Mouse (Mus musculus) midbrain, embryonic 11.5 days (tissue): Measurements from ENCODE around the gene Tedc2. TPM values are rescaled to one million over a fixed set of nuclear protein-coding genes. Genes with fewer than 3 reads are reported as not detected.
A peak's percentile ranks its signal among the peaks of the same experiment; 100 is the strongest.

Experiments
- ATAC-seq: fragments of 200-750 bp; cut with Nextera tagmentation; 2 replicates; pipeline ENCODE4 v1.8.0; 2017; ENCODE audit warnings: moderate TSS enrichment, moderate library complexity; ENCODE audit not compliant: low FRiP score
- DNase-seq: peaks from one replicate; pipeline ENCODE4 v3.0.0; 2015; ENCODE audit warnings: low spot score; ENCODE audit errors: missing footprints
- H3K27ac ChIP-seq: fragments of 300-500 bp; sonication (generic); 2 replicates; pipeline ENCODE4 v1.5.1; 2014; ENCODE audit warnings: low read depth, low read length
- H3K27me3 ChIP-seq: fragments of 300-500 bp; sonication (generic); 2 replicates; pipeline ENCODE4 v1.6.1; 2014; ENCODE audit warnings: mild to moderate bottlenecking, low read length, moderate library complexity, mixed read lengths; ENCODE audit not compliant: control insufficient read depth, insufficient read depth
- H3K36me3 ChIP-seq: fragments of 300-500 bp; sonication (generic); 2 replicates; pipeline ENCODE4 v1.6.1; 2014; ENCODE audit warnings: mild to moderate bottlenecking, low read length, moderate library complexity, mixed read lengths; ENCODE audit not compliant: control insufficient read depth, insufficient read depth
- H3K4me1 ChIP-seq: fragments of 300-500 bp; sonication (generic); 2 replicates; pipeline ENCODE4 v1.6.1; 2014; ENCODE audit warnings: low read length; ENCODE audit not compliant: control insufficient read depth, insufficient read depth
- H3K4me2 ChIP-seq: fragments of 300-500 bp; sonication (generic); 2 replicates; pipeline ENCODE4 v1.6.1; 2014; ENCODE audit warnings: mild to moderate bottlenecking, moderate library complexity
- H3K4me3 ChIP-seq: fragments of 300-500 bp; sonication (generic); 2 replicates; pipeline ENCODE4 v1.5.1; 2014; ENCODE audit warnings: low read depth, low read length
- H3K9ac ChIP-seq: fragments of 300-500 bp; sonication (generic); 2 replicates; pipeline ENCODE4 v1.6.1; 2014; ENCODE audit warnings: low read length
- H3K9me3 ChIP-seq: fragments of 300-500 bp; sonication (generic); 2 replicates; pipeline ENCODE4 v1.6.1; 2016; ENCODE audit warnings: low read length; ENCODE audit not compliant: control insufficient read depth
- WGBS: fragments of 180-500 bp; shearing (Covaris S2); extraction: QIAGEN DNeasy Blood & Tissue Kit; methylation state at CpG from one replicate; pipeline ENCODE4 v1.1.7; 2014; 5-methylcytosine and 5-hydroxymethylcytosine counted together
- polyA plus RNA-seq: library from polyadenylated mRNA; unstranded; fragments of >200 nt; fragmentation: Nextera tagmentation; extraction: Ambion mirVana; gene quantifications from 2 replicates; pipeline ENCODE4 v1.2.1, GENCODE M21; 2014

Gene Tedc2
- polyA plus RNA-seq, 1 experiment from 2014 or later: 15.1 TPM

DNA sequence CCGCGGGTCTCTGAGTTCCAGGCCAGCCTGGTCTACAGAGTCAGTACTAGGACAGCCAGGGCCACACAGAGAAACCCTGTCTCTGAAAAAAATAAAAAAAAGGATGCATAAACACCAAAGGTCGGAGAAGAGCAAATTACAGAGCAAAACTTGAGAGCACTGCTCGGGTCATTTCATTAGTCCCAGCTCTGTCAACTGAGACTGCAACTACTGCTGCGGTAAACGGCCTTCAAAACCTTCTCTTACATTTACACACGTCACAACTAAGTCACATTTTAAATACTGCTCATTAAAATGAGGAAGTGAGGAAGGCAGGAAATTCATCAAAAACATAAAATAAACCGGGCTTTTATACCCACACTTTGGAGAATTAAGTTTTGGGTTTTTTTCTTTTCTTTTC lies 27.8 kb downstream of the Tedc2 start:
- no peaks in the 10 kb centered on the region for H3K36me3 ChIP-seq
- no peaks in the 10 kb centered on the region for H3K4me1 ChIP-seq
- H3K27ac ChIP-seq: no peak overlapping the region
- DNase-seq: no peak
- no peak overlapping the region for H3K9ac ChIP-seq
- WGBS: 86% methylated on average over 8 of the region's 8 CpGs
- H3K4me2 ChIP-seq: no peak overlapping the region
- no peak overlapping the region for H3K4me3 ChIP-seq
- no peak for ATAC-seq
- no peaks in the 10 kb centered on the region for H3K9me3 ChIP-seq
- no peaks in the 10 kb centered on the region for H3K27me3 ChIP-seq

- Histone ChIP-seq H3K27me3 (no peaks in the 10 kb centered on the region), H3K4me2 (no peak overlapping the region), H3K27ac (no peak overlapping the region), H3K36me3 (no peaks in the 10 kb centered on the region), H3K4me1 (no peaks in the 10 kb centered on the region), H3K4me3 (no peak overlapping the region), H3K9me3 (no peaks in the 10 kb centered on the region), H3K9ac (no peak overlapping the region)
- WGBS: 80% methylated on average over 4 of the region's 4 CpGs
- DNase-seq (no peak), ATAC-seq (no peak)
These were observed 29.2 kb downstream of the Tedc2 start for GRCm38 (mm10) chr17:24191481-24191880.

- H3K36me3 ChIP-seq: no peaks in the 10 kb centered on the region
- H3K9ac ChIP-seq: no peak overlapping the region
- H3K27me3 ChIP-seq: no peaks in the 10 kb centered on the region
- H3K27ac ChIP-seq: no peak overlapping the region
- no peak overlapping the region for H3K4me2 ChIP-seq
- 94% methylated on average over 2 of the region's 2 CpGs for WGBS
- H3K4me3 ChIP-seq: no peak overlapping the region
- H3K9me3 ChIP-seq: no peaks in the 10 kb centered on the region
- no peaks in the 10 kb centered on the region for H3K4me1 ChIP-seq
- ATAC-seq (no peak), DNase-seq (no peak)
These were observed 29.7 kb downstream of the Tedc2 start for GRCm38 (mm10) chr17:24190934-24191333.

- Histone ChIP-seq H3K27me3 (no peaks in the 10 kb centered on the region), H3K9me3 (no peaks in the 10 kb centered on the region), H3K9ac (no peak overlapping the region), H3K27ac (no peak overlapping the region), H3K4me3 (no peak overlapping the region), H3K4me2 (no peak overlapping the region), H3K4me1 (peaks cover 4% of the 10 kb centered on the region; the same call in 1 of the 2 replicates), H3K36me3 (no peaks in the 10 kb centered on the region)
- DNase-seq (no peak), ATAC-seq (no peak)
- WGBS: 74% methylated on average over 3 of the region's 3 CpGs
These were observed 46.4 kb downstream of the Tedc2 start for GRCm38 (mm10) chr17:24174259-24174658.

DNA sequence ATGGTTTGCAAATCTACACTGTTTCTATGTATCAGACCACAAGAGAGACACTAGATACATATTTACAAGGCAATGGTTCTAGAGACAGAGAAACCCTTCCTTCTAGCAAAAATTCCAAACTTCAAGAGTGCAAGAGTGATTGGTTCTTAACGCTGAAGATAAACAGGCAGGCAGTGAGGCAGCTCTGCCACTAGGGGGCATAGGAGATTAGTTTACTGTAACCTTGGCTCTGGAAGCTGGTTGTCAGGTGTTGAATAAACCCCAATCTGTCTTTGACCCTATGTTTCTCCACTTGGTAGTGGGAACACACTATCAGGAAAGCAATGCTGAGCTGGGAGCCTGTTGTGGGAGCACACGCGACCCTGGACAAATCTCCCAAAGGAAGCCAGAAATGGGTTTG lies 47.2 kb downstream of the Tedc2 start:
- Histone ChIP-seq H3K27ac (no peak overlapping the region), H3K9me3 (no peaks in the 10 kb centered on the region), H3K9ac (no peak overlapping the region), H3K4me3 (no peak overlapping the region), H3K4me1 (peaks cover 4% of the 10 kb centered on the region), H3K27me3 (no peaks in the 10 kb centered on the region), H3K36me3 (no peaks in the 10 kb centered on the region), H3K4me2 (no peak overlapping the region)
- DNase-seq: peak; percentile 96
- 4% methylated on average over 3 of the region's 3 CpGs for WGBS
- ATAC-seq: no peak

- 94% methylated on average over 4 of the region's 4 CpGs for WGBS
- Histone ChIP-seq H3K4me2 (no peak overlapping the region), H3K36me3 (peaks cover 4% of the 10 kb centered on the region; the same call in 1 of the 2 replicates), H3K4me1 (peaks cover 13% of the 10 kb centered on the region), H3K27me3 (no peaks in the 10 kb centered on the region), H3K9ac (no peak overlapping the region), H3K4me3 (no peak overlapping the region), H3K27ac (no peak overlapping the region), H3K9me3 (no peaks in the 10 kb centered on the region)
- DNase-seq (no peak), ATAC-seq (no peak)
These were observed 48.9 kb downstream of the Tedc2 start for GRCm38 (mm10) chr17:24171738-24172137.

GRCm38 (mm10) chr17:24170729-24171128 lies 49.9 kb downstream of the Tedc2 start:
- Histone ChIP-seq H3K27me3 (no peaks in the 10 kb centered on the region), H3K4me2 (no peak overlapping the region), H3K9ac (no peak overlapping the region), H3K4me3 (no peak overlapping the region), H3K36me3 (peaks cover 4% of the 10 kb centered on the region; the same call in 1 of the 2 replicates), H3K4me1 (peaks cover 13% of the 10 kb centered on the region), H3K27ac (no peak overlapping the region), H3K9me3 (no peaks in the 10 kb centered on the region)
- WGBS: 76% methylated on average over 5 of the region's 5 CpGs
- DNase-seq (no peak), ATAC-seq (no peak)

- DNase-seq: no peak
- Histone ChIP-seq H3K9ac (peak overlapping the region; percentile 93), H3K4me3 (peak overlapping the region; percentile 75), H3K27ac (no peak overlapping the region), H3K4me1 (peaks cover 13% of the 10 kb centered on the region), H3K9me3 (no peaks in the 10 kb centered on the region), H3K4me2 (peak overlapping the region; percentile 92), H3K36me3 (peaks cover 4% of the 10 kb centered on the region; the same call in 1 of the 2 replicates), H3K27me3 (no peaks in the 10 kb centered on the region)
- ATAC-seq: no peak
- 63% methylated on average over 3 of the region's 3 CpGs for WGBS
These were observed 50.5 kb downstream of the Tedc2 start for GRCm38 (mm10) chr17:24170125-24170524.

- Histone ChIP-seq H3K9ac (peak within 1 kb of the TSS; percentile 93), H3K36me3 (peaks cover 4% of the 10 kb centered on the region; the same call in 1 of the 2 replicates), H3K9me3 (no peaks in the 10 kb centered on the region), H3K27ac (peak within 1 kb of the TSS; percentile 95), H3K4me1 (peaks cover 13% of the 10 kb centered on the region), H3K4me3 (peak within 1 kb of the TSS; percentile 75), H3K27me3 (no peaks in the 10 kb centered on the region), H3K4me2 (peak within 1 kb of the TSS; percentile 92)
- under 1% methylated on average over 56 of the region's 58 CpGs for WGBS
- peak; percentile 99 for DNase-seq
- peak; percentile 90 for ATAC-seq
These were observed 51.2 kb downstream of the Tedc2 start, which contains the start of gene Atp6v0c for GRCm38 (mm10) chr17:24169317-24170065. Gene Atp6v0c (minus strand): TSS chr17:24169702.
